ENCODE assay signal across 17 mouse cellular contexts in genomic region chr5:83006038-83006437, GRCm38 (mm10).
"Had no signal": no experiment of that assay in that cellular context is flagged by ENCODE, and none has a peak within 500 bp of the region (broad histone marks: within the 10 kb centered on the region; RNA-seq: fewer than 3 reads in every experiment).

No protein-coding gene starts in this region.

- H3K36me3 ChIP-seq: liver, embryonic 13.5 days; liver, embryonic 15.5 days; lung, embryonic 15.5 days; midbrain, embryonic 13.5 days; neural tube, embryonic 13.5 days; neural tube, embryonic 15.5 days; stomach, embryonic 15.5 days had no signal

- H3K9me3 ChIP-seq: liver, embryonic 13.5 days; liver, embryonic 15.5 days; lung, embryonic 15.5 days; midbrain, embryonic 13.5 days; neural tube, embryonic 13.5 days; neural tube, embryonic 15.5 days; stomach, embryonic 15.5 days had no signal

- H3K27me3 ChIP-seq: liver, embryonic 13.5 days; liver, embryonic 15.5 days; lung, embryonic 15.5 days; midbrain, embryonic 13.5 days; neural tube, embryonic 13.5 days; neural tube, embryonic 15.5 days; stomach, embryonic 15.5 days had no signal

- ATAC-seq: liver, postnatal 0 days; lung, postnatal 0 days; midbrain, embryonic 13.5 days had no signal

- H3K4me2 ChIP-seq: liver, embryonic 13.5 days; liver, embryonic 15.5 days; lung, embryonic 15.5 days; midbrain, embryonic 13.5 days; neural tube, embryonic 13.5 days; neural tube, embryonic 15.5 days; stomach, embryonic 15.5 days had no signal

- H3K4me3 ChIP-seq: liver, embryonic 13.5 days; liver, embryonic 15.5 days; lung, embryonic 15.5 days; midbrain, embryonic 13.5 days; myocyte; neural tube, embryonic 13.5 days; neural tube, embryonic 15.5 days; stomach, embryonic 15.5 days had no signal

- H3K9ac ChIP-seq: liver, embryonic 13.5 days; liver, embryonic 15.5 days; liver, postnatal 0 days; lung, embryonic 15.5 days; midbrain, embryonic 13.5 days; neural tube, embryonic 13.5 days; neural tube, embryonic 15.5 days; stomach, embryonic 15.5 days had no signal

- H3K27ac ChIP-seq: liver, embryonic 13.5 days; liver, embryonic 15.5 days; lung, embryonic 15.5 days; midbrain, embryonic 13.5 days; neural tube, embryonic 13.5 days; neural tube, embryonic 15.5 days; stomach, embryonic 15.5 days; stomach, postnatal 0 days had no signal

- H3K4me1 ChIP-seq: liver, embryonic 13.5 days; liver, embryonic 15.5 days; lung, embryonic 15.5 days; midbrain, embryonic 13.5 days; neural tube, embryonic 15.5 days; stomach, embryonic 15.5 days had no signal

- DNase-seq: liver, embryonic 13.5 days; liver, postnatal 0 days; lung, adult 2 months; lung, postnatal 4 days; right cerebral cortex, postnatal 14 days; thymus, adult 2 months; thymus, postnatal 25 days; thymus, postnatal 4 days had no signal
